Mouse (Mus musculus) WW6 (cell line): ENCODE results near the gene Trim12a.
A peak's percentile ranks its signal among the peaks of the same experiment; 100 is the strongest.
"Not testable (repeated sequence)": the region's sequence is repeated elsewhere in the genome, so short reads cannot be mapped to it uniquely, and the experiment has no call there.

Experiments used
- DNase-seq: peaks from one replicate; pipeline ENCODE4 v3.0.0-alpha.2; 2013; ENCODE audit warnings: low read depth, low spot score

Trim12a gene

GRCm38 (mm10) chr7:104315369-104316080 lies at the start of gene Trim12a:
Gene Trim12a, minus strand, starts transcription at chr7:104315466.
- not testable (repeated sequence) for DNase-seq

GRCm38 (mm10) chr7:104353600-104353967 lies 38.3 kb upstream of the Trim12a start:
- no peak for DNase-seq

DNA sequence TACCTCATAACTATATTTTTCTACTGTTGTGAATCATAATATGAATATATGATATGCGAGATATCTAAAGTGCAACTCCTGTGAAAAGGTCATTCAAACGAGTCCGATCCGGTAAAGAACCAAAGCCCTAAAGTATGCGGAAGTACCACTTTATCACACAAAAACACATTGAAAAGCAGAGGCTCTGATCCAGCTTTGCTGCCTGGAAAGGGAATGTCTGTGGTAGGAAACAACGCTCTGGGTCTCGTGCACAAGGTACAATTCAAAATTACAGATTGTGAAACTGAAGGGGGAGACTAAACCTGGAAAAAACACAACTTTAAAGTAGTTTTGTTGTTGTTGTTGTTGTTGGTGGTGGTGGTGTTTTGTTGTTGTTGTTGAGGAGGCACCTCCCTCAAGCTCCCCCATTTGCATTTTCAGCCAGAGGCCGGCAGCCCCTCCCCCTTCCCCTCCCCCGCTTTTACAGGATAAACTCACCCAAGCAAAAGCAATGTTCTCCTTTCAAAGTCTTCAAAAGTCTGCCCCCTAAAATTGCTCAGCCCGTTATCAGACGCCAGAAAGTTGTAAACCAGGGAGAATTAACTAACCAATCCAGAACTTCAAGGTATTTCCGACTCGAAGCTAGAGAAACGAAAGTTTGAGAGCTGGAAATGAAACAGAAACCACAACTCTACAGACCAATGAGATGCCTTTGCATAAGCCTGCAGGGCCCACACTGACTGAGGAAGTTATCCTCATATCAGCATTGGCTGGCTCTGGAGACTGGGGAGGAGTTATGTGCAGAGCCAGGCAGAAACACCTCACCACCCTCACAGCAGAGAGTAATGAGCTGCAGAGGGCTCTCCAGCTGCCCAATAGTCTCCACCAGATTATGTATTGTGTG lies 37.7 kb upstream of the Trim12a start, which contains the start of gene Trim12c:
TSS of gene Trim12c (minus strand) at position 646 of the 883 bp plus-strand sequence.
- DNase-seq, result peak; percentile 33

- not testable (repeated sequence) for DNase-seq
Observed at GRCm38 (mm10) chr7:104348043-104348442, 32.8 kb upstream of the Trim12a start.

DNA sequence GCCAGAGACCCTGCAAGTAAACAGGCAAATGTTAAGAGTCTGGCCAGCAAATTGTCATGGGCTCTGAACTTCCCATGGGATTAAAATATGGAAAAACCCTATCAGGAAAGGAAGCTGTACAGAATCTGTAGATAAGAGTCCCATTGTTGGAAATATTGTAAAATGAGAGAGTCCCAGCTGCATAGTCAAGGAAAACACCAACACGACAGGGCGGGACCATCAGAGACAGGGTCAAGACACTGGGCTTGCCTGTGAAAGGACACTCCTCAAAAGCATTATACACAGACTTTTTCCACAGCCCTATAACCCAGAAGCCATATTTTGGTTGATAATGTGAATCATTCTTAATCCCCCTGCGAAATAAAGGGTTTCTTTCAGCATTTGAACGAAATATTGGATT lies 25.5 kb upstream of the Trim12a start:
- DNase-seq, result not testable (repeated sequence)

DNA sequence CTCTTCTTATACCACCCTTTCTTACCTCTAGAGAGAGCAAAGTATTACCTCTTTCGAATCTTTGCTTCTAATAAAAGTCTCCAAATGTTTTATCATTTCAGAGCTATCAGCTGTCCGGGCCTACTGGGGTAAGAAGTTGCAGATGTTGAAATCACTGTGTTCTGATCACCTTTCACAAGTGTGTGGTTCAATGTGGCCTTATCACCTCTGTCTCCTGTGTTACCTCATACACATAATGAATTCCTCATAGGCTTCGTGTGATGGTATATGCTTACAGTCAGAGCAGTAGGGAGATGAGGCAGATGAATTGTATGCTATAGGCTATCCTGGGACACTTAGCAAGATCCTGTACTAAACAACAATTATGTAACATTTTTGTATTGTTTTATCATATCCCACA lies 20.3 kb upstream of the Trim12a start:
- not testable (repeated sequence) for DNase-seq

DNA sequence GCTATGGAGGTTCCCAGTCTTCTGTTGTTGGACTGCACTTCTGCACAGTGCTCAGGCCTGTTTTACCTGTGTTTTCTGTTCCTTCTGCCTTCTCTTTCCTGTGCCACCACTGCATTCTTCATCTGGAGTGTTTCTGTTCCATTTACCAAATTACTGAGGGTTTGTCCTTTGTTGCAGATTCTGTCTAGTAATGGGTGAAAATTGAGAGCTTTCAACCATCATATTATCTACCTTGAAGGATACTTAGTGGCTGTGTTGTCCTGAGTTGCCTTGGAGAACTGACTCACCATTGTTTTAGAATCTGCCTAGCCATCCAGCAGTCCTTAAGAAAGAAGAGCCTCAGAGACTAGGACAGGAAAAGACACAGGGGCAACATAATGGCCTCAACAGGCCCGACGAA lies 13.9 kb upstream of the Trim12a start, which contains the start of gene Trim34b:
TSS of gene Trim34b (plus strand) at position 301 of the 400 bp plus-strand sequence.
- not testable (repeated sequence) for DNase-seq

- DNase-seq, result no peak
Observed at GRCm38 (mm10) chr7:104322028-104322427, 6.8 kb upstream of the Trim12a start.

DNA sequence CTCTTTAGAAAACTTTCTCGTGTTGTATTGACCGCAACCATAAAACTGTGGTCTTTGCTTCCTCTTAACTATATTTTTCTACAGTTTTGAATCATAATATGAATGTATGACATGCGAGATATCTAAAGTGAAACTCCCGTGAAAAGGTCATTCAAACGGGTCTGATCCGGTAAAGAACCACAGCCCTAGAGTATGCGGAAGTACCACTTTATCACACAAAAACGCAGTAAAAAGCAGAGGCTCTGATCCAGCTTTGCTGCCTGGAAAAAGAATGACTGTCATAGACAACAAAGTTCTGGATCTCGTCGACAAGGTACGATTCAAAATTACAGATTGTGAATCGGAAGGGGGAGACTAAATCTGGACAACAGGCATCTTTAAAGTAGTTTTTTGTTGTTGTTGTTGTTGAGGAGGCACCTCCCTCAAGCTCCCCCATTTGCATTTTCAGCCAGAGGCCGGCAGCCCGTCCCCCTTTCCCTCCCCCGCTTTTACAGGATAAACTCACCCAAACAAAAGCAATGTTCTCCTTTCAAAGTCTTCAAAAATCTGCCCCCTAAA lies 391 bp downstream of the Trim12a start:
- DNase-seq, result no peak

DNA sequence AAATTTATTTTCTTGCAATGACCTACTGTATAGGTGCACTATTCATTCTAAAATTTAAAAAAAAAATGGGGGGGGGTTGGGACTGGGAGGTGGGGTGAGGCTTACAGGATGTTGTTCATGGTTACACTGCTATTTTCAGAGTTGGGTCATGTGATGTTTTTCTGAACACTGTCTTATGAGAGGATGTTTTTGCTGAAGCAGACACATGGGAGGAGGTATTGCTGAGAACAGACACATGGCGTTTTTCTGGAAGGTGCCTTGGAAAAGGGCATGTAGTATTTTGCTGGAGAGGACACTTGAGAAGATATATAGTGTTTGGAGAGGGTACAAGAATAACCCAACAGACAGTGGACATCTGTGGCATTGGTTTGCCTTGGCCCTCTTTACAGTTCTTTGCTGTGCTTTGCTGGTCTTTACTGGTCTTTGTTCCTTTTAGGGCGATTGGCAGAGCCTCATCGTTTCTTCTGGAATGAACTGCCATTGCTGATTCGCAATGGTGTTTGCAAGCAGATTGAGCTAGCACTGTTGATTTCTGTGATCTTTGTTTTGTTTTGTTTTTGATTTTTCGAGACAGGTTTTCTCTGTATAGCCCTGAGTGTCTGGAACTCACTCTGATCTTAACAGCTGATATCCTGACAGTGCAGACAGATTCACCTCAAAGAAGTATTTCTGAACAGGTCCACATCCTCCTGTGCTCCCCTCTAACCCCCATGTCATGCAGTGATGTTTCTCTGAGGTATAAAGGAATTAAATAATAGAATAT lies 23.4 kb downstream of the Trim12a start:
- no peak for DNase-seq

DNA sequence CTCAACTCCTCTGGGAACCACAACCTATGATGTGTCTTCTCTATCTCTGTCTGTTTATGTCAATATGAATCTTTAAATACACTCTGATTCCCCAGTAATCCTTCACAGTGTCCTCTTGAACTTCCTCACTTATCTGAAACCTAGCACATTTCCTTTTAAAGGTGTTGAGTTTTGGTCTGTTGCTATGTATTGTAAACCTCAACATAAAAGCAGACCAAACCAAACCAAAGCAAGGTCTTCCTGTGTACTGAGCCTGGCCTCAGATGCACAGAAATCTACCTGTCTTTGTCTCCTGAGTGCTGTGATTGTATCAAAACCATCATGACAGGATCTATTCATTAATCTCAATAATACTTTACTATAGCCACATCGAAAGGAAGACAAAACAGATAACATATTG lies 24.6 kb downstream of the Trim12a start:
- DNase-seq, result no peak

DNA sequence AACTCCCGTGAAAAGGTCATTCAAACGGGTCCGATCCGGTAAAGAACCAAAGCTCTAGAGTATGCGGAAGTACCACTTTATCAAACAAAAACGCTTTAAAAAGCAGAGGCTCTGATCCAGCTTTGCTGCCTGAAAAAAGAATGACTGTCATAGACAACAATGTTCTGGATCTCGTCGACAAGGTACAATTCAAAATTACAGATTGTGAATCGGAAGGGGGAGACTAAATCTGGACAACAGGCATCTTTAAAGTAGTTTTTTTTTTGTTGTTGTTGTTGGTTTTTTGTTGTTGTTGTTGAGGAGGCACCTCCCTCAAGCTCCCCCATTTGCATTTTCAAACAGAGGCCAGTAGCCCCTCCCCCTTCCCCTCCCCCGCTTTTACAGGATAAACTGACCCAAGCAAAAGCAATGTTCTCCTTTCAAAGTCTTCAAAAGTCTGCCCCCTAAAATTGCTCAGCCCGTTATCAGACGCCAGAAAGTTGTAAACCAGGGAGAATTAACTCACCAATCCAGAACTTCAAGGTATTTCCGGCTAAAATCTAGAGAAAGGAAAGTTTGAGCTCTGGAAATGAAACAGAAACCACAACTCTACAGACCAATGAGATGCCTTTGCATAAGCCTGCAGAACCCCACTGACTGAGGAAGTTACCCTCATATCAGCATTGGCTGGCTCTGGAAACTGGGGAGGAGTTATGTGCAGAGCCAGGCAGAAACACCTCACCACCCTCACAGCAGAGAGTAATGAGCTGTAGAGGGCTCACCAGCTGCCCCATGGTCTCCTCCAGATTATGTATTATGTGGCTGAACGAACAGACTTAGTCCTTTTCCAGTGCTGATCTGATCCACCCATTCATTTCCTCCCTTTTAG lies 27.5 kb downstream of the Trim12a start, which contains the start of gene Trim5:
TSS of gene Trim5 (minus strand) at position 519 of the 868 bp plus-strand sequence.
- DNase-seq, result not testable (repeated sequence)

- not testable (repeated sequence) for DNase-seq
Observed at GRCm38 (mm10) chr7:104279361-104279760, 35.9 kb downstream of the Trim12a start.

DNA sequence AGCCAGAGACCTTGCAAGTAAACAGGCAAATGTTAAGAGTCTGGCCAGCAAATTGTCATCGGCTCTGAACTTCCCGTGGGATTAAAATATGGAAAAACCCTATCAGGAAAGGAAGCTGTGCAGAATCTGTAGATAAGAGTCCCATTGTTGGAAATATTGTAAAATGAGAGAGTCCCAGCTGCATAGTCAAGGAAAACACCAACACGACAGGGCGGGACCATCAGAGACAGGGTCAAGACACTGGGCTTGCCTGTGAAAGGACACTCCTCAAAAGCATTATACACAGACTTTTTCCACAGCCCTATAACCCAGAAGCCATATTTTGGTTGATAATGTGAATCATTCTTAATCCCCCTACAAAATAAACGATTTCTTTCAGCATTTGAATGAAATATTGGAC lies 49.9 kb downstream of the Trim12a start:
- not testable (repeated sequence) for DNase-seq

- DNase-seq, result not testable (repeated sequence)
Observed at GRCm38 (mm10) chr7:104260380-104260779, 54.9 kb downstream of the Trim12a start.
